Mouse (Mus musculus) embryonic facial prominence, embryonic 13.5 days (tissue): ENCODE measurements around the gene Tor1aip2. TPM values are rescaled to one million over a fixed set of nuclear protein-coding genes. Genes with fewer than 3 reads are reported as not detected.

Experiments
- ATAC-seq: fragments of 200-750 bp; cut with Nextera tagmentation; 2 replicates; pipeline ENCODE4 v1.8.0; 2017; ENCODE audit warnings: low read depth; ENCODE audit not compliant: insufficient number of reproducible peaks, insufficient read depth, low FRiP score, low TSS enrichment
- H3K27ac ChIP-seq: fragments of 300-500 bp; sonication (generic); 2 replicates; pipeline ENCODE4 v1.5.1; 2015; ENCODE audit warnings: moderate library complexity, mild to moderate bottlenecking, inconsistent platforms
- H3K27me3 ChIP-seq: fragments of 300-500 bp; sonication (generic); 2 replicates; pipeline ENCODE4 v1.6.1; 2015; ENCODE audit warnings: mild to moderate bottlenecking, inconsistent platforms
- H3K36me3 ChIP-seq: fragments of 300-500 bp; sonication (generic); 2 replicates; pipeline ENCODE4 v1.6.1; 2015; ENCODE audit warnings: mild to moderate bottlenecking, inconsistent platforms
- H3K4me1 ChIP-seq: fragments of 300-500 bp; sonication (generic); 2 replicates; pipeline ENCODE4 v1.6.1; 2015; ENCODE audit warnings: inconsistent platforms
- H3K4me2 ChIP-seq: fragments of 300-500 bp; sonication (generic); 2 replicates; pipeline ENCODE4 v1.6.1; 2015; ENCODE audit warnings: moderate library complexity, mild to moderate bottlenecking, inconsistent platforms
- H3K4me3 ChIP-seq: fragments of 300-500 bp; sonication (generic); 2 replicates; pipeline ENCODE4 v1.5.1; 2015; ENCODE audit warnings: mild to moderate bottlenecking, inconsistent platforms
- H3K9ac ChIP-seq: fragments of 300-500 bp; sonication (generic); 2 replicates; pipeline ENCODE4 v1.6.1; 2015; ENCODE audit warnings: mild to moderate bottlenecking, inconsistent platforms
- H3K9me3 ChIP-seq: fragments of 300-500 bp; sonication (generic); 2 replicates; pipeline ENCODE4 v1.6.1; 2016; ENCODE audit warnings: inconsistent platforms
- WGBS: fragments of 180-500 bp; shearing (Covaris S2); methylation state at CpG from one replicate; pipeline ENCODE4 v1.1.7; 2015; ENCODE audit warnings: mixed read lengths; 5-methylcytosine and 5-hydroxymethylcytosine counted together
- polyA plus RNA-seq: library from polyadenylated mRNA; unstranded; fragments of >200 nt; fragmentation: Nextera tagmentation; extraction: Ambion mirVana; gene quantifications from 2 replicates; pipeline ENCODE4 v1.2.1, GENCODE M21; 2015

Tor1aip2 gene
- polyA plus RNA-seq, 1 experiment from 2014 or later: 117 TPM

- peak overlapping the region; percentile 82 for H3K4me2 ChIP-seq
- H3K4me1 ChIP-seq: peaks cover 24% of the 10 kb centered on the region
- ATAC-seq: no peak
- peak overlapping the region; percentile 61 for H3K9ac ChIP-seq
- WGBS: 84% methylated on average over 5 of the region's 5 CpGs
- H3K9me3 ChIP-seq: no peaks in the 10 kb centered on the region
- H3K27me3 ChIP-seq: no peaks in the 10 kb centered on the region
- H3K4me3 ChIP-seq: peak overlapping the region; percentile 67
- no peak overlapping the region for H3K27ac ChIP-seq
- peaks cover 25% of the 10 kb centered on the region for H3K36me3 ChIP-seq
Measured at GRCm38 (mm10) chr1:156042481-156042880, 7.3 kb downstream of the Tor1aip2 start.

- peak overlapping the region; percentile 29 for H3K4me2 ChIP-seq
- H3K4me3 ChIP-seq: no peak overlapping the region
- no peak for ATAC-seq
- H3K36me3 ChIP-seq: peaks cover 31% of the 10 kb centered on the region
- WGBS: 19% methylated on average over 4 of the region's 4 CpGs
- H3K27me3 ChIP-seq: no peaks in the 10 kb centered on the region
- peaks cover 24% of the 10 kb centered on the region for H3K4me1 ChIP-seq
- H3K9ac ChIP-seq: 0 out of 2 replicates have a peak overlapping the region, but pooled peaks have one; percentile 16
- H3K27ac ChIP-seq: no peak overlapping the region
- H3K9me3 ChIP-seq: no peaks in the 10 kb centered on the region
Measured at GRCm38 (mm10) chr1:156043027-156043426, 7.8 kb downstream of the Tor1aip2 start.

- H3K27ac ChIP-seq: no peak overlapping the region
- ATAC-seq: no peak
- WGBS: 83% methylated on average over 5 of the region's 5 CpGs
- peaks cover 43% of the 10 kb centered on the region for H3K36me3 ChIP-seq
- no peaks in the 10 kb centered on the region for H3K9me3 ChIP-seq
- no peak overlapping the region for H3K4me3 ChIP-seq
- peaks cover 24% of the 10 kb centered on the region for H3K4me1 ChIP-seq
- no peak overlapping the region for H3K9ac ChIP-seq
- no peak overlapping the region for H3K4me2 ChIP-seq
- no peaks in the 10 kb centered on the region for H3K27me3 ChIP-seq
Measured at GRCm38 (mm10) chr1:156044211-156044611, 9.0 kb downstream of the Tor1aip2 start.

- 83% methylated on average over 3 of the region's 3 CpGs for WGBS
- ATAC-seq: no peak
- peaks cover 18% of the 10 kb centered on the region for H3K4me1 ChIP-seq
- H3K9ac ChIP-seq: no peak overlapping the region
- no peaks in the 10 kb centered on the region for H3K27me3 ChIP-seq
- no peak overlapping the region for H3K4me3 ChIP-seq
- no peak overlapping the region for H3K27ac ChIP-seq
- H3K4me2 ChIP-seq: no peak overlapping the region
- H3K36me3 ChIP-seq: peaks cover 63% of the 10 kb centered on the region
- no peaks in the 10 kb centered on the region for H3K9me3 ChIP-seq
Measured at GRCm38 (mm10) chr1:156046688-156047087, 11.5 kb downstream of the Tor1aip2 start.

- Histone ChIP-seq H3K27ac (no peak overlapping the region), H3K9me3 (no peaks in the 10 kb centered on the region), H3K9ac (no peak overlapping the region), H3K36me3 (peaks cover 54% of the 10 kb centered on the region), H3K4me1 (0 out of 2 replicates have a peak, but pooled peaks cover 3% of the 10 kb centered on the region), H3K27me3 (no peaks in the 10 kb centered on the region), H3K4me3 (no peak overlapping the region), H3K4me2 (no peak overlapping the region)
- 90% methylated on average over 2 of the region's 2 CpGs for WGBS
- no peak for ATAC-seq
Measured at GRCm38 (mm10) chr1:156058207-156058606, 23.0 kb downstream of the Tor1aip2 start.

GRCm38 (mm10) chr1:156062193-156062592 lies 27.0 kb downstream of the Tor1aip2 start:
- H3K4me3 ChIP-seq: no peak overlapping the region
- H3K36me3 ChIP-seq: peaks cover 56% of the 10 kb centered on the region
- H3K27ac ChIP-seq: no peak overlapping the region

GRCm38 (mm10) chr1:156066133-156066532 lies 30.9 kb downstream of the Tor1aip2 start:
- no peaks in the 10 kb centered on the region for H3K9me3 ChIP-seq
- H3K27me3 ChIP-seq: no peaks in the 10 kb centered on the region
- no peak overlapping the region for H3K9ac ChIP-seq
- no peak overlapping the region for H3K27ac ChIP-seq
- H3K4me3 ChIP-seq: no peak overlapping the region
- no peak for ATAC-seq
- H3K4me1 ChIP-seq: no peaks in the 10 kb centered on the region
- WGBS: 58% methylated on average over 3 of the region's 3 CpGs
- no peak overlapping the region for H3K4me2 ChIP-seq
- peaks cover 52% of the 10 kb centered on the region for H3K36me3 ChIP-seq

More at GRCm38 (mm10) chr1:156062193-156062592, 27.0 kb downstream of the Tor1aip2 start:
- Histone ChIP-seq H3K4me1 (0 out of 2 replicates have a peak, but pooled peaks cover 1% of the 10 kb centered on the region), H3K9me3 (no peaks in the 10 kb centered on the region), H3K4me2 (no peak overlapping the region), H3K9ac (no peak overlapping the region), H3K27me3 (no peaks in the 10 kb centered on the region)
- no peak for ATAC-seq
- WGBS: 89% methylated on average over 4 of the region's 4 CpGs

- H3K4me2 ChIP-seq: no peak overlapping the region
- peaks cover 4% of the 10 kb centered on the region; the same call in 1 of the 2 replicates for H3K4me1 ChIP-seq
- peaks cover 23% of the 10 kb centered on the region for H3K36me3 ChIP-seq
- ATAC-seq: no peak
- WGBS: 85% methylated on average over 14 of the region's 14 CpGs
- H3K9me3 ChIP-seq: no peaks in the 10 kb centered on the region
- H3K27ac ChIP-seq: no peak overlapping the region
- H3K27me3 ChIP-seq: no peaks in the 10 kb centered on the region
- no peak overlapping the region for H3K9ac ChIP-seq
- no peak overlapping the region for H3K4me3 ChIP-seq
Measured at GRCm38 (mm10) chr1:156070106-156070505, 34.9 kb downstream of the Tor1aip2 start.

GRCm38 (mm10) chr1:156073169-156073821 lies 38.1 kb downstream of the Tor1aip2 start:
- Histone ChIP-seq H3K4me1 (peaks cover 7% of the 10 kb centered on the region; the same call in 1 of the 2 replicates), H3K27ac (no peak overlapping the region), H3K9ac (no peak overlapping the region), H3K4me2 (no peak overlapping the region), H3K36me3 (0 out of 2 replicates have a peak, but pooled peaks cover 1% of the 10 kb centered on the region), H3K4me3 (no peak overlapping the region), H3K27me3 (no peaks in the 10 kb centered on the region), H3K9me3 (no peaks in the 10 kb centered on the region)
- no peak; the same call in 1 of the 2 replicates for ATAC-seq
- 52% methylated on average over 15 of the region's 15 CpGs for WGBS

- Histone ChIP-seq H3K9me3 (no peaks in the 10 kb centered on the region), H3K27me3 (no peaks in the 10 kb centered on the region), H3K27ac (no peak overlapping the region), H3K4me1 (peaks cover 7% of the 10 kb centered on the region; the same call in 1 of the 2 replicates), H3K4me3 (no peak overlapping the region), H3K4me2 (no peak overlapping the region), H3K9ac (no peak overlapping the region), H3K36me3 (no peaks in the 10 kb centered on the region)
- ATAC-seq: no peak
- 27% methylated on average over 8 of the region's 8 CpGs for WGBS
Measured at GRCm38 (mm10) chr1:156074575-156074974, 39.4 kb downstream of the Tor1aip2 start.

GRCm38 (mm10) chr1:156076474-156076873 lies 41.3 kb downstream of the Tor1aip2 start:
- 58% methylated on average over 4 of the region's 4 CpGs for WGBS
- Histone ChIP-seq H3K4me2 (no peak overlapping the region), H3K36me3 (no peaks in the 10 kb centered on the region), H3K27ac (no peak overlapping the region), H3K9ac (no peak overlapping the region), H3K27me3 (no peaks in the 10 kb centered on the region), H3K4me3 (no peak overlapping the region), H3K4me1 (peaks cover 7% of the 10 kb centered on the region; the same call in 1 of the 2 replicates), H3K9me3 (no peaks in the 10 kb centered on the region)
- ATAC-seq: no peak

- Histone ChIP-seq H3K4me1 (peaks cover 7% of the 10 kb centered on the region; the same call in 1 of the 2 replicates), H3K9ac (no peak overlapping the region), H3K4me2 (no peak overlapping the region), H3K9me3 (no peaks in the 10 kb centered on the region), H3K36me3 (no peaks in the 10 kb centered on the region), H3K27ac (no peak overlapping the region), H3K4me3 (no peak overlapping the region), H3K27me3 (no peaks in the 10 kb centered on the region)
- ATAC-seq: no peak
- WGBS: 58% methylated on average over 3 of the region's 3 CpGs
Measured at GRCm38 (mm10) chr1:156077655-156078054, 42.5 kb downstream of the Tor1aip2 start.
